Mouse (Mus musculus) brain, embryonic 14.5 days (tissue): Measurements from ENCODE around the gene Adam22.

Source experiments
- CTCF ChIP-seq: fragments of 200-500 bp; IDR thresholded peaks from 2 replicates; pipeline ENCODE4 v1.5.1; 2012; ENCODE audit warnings: inconsistent platforms, mild to moderate bottlenecking, moderate library complexity, borderline replicate concordance; ENCODE audit not compliant: insufficient read depth, insufficient read length; ENCODE audit errors: extremely low read depth
- POLR2A ChIP-seq: fragments of 200-500 bp; IDR thresholded peaks from 2 replicates; pipeline ENCODE4 v1.6.1; 2012; ENCODE audit warnings: mild to moderate bottlenecking, inconsistent platforms, borderline replicate concordance; ENCODE audit not compliant: poor library complexity, insufficient read depth, insufficient read length, severe bottlenecking; ENCODE audit errors: extremely low read depth

GRCm38 (mm10) chr5:8164773-8165172 lies 203.2 kb downstream of the Adam22 start:
- TF ChIP-seq POLR2A (no peak), CTCF (0 out of 2 replicates have a peak, but pooled peaks have one; percentile 9)
